Mouse (Mus musculus) left cerebral cortex, postnatal 14 days (tissue): ENCODE measurements around the gene Hc. TPM values are rescaled to one million over a fixed set of nuclear protein-coding genes. Genes with fewer than 3 reads are reported as not detected.

Source experiments
- DNase-seq, 2 experiments: peaks; one replicate each; pipeline ENCODE4 v3.0.0; 2021 to 2022; ENCODE audit warnings: low spot score in 2 of 2, mixed read lengths in 1 of 2
- intact Hi-C: fragments of 180-260 bp; cut with DNase I; formaldehyde crosslinking; loops from one replicate; pipeline ENCODE4 v1.15.1; 2025
- long read RNA-seq, 2 experiments: library from polyadenylated mRNA; stranded (forward); transcript quantifications; one replicate each; pipeline ENCODE4 v2.0.0; 2021
- total RNA-seq, 2 experiments: library from RNA; stranded (reverse); gene quantifications; 2 replicates each; pipeline ENCODE4 v1.2.3; 2021

Gene Hc
- total RNA-seq = under 1 TPM; 0.47 to 0.77 TPM
- long read RNA-seq, experiment 1, partial matches to known transcripts = 0 of 1 reads
- long read RNA-seq, experiment 1, other reads (novel, unspliced or antisense) = 1 of 1 reads
- long read RNA-seq, experiment 2 = 0 reads

DNA sequence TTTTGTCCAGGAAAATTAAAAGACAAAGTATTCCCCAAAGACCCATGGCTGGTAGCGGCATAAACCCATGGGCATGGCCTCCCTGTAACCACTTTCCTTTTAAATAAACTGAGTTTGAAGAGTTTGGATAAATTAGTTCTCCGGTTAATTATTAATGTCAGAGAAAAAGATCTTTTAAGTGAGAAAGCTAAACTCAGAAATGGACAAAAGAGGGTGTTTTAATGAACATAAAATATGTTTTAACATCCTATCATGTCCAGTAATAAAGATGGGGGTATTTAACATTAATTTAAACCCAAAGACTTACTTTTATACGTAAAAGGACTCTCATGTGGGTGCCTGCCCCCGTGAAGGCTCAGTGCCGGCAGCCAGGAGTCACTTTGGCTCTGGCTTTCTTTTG is at the start of gene Hc:
Hc (minus strand) TSS at position 101 of the 400 bp plus-strand sequence.
- intact Hi-C loops = no loop called here
- DNase-seq = no peak

DNA sequence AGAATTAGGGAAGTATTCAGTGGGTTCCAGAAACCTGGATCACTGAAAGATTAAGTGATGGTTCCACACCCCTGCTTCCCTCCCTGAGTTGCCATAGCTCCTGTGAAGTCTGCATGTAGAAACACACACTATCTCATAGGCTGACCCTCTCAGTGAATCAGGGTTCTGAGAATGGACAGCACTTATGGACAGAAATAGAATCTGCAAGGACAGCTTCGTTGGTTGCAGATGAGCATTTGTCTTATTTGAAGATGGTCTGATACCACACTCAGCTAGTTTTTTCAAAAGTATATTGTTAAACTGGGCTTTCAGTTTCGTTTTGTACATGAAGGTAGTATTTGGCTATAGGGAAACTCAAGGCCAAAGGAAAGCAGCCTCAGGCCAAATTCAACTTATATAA is 49.3 kb upstream of the Hc start:
- DNase-seq = no peak
- intact Hi-C loops = no loop called here

DNA sequence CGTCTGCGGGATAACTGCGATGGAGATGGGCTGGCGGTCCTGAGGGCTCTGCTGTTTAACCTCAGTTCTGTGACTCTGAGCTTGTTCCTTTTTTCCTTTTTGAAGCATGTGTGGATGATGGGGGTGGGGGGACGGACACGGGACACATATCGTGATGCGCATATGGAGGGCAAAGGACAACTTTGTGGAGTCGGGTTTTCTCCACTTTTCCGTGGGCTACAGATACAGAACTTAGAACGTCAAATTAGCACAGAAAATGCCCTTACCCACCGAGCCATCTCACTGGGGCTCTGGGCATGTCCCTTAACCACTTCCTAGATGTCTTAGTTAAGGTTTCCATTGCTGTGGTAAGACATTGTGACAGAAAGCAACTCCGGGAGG is 48.7 kb upstream of the Hc start:
- intact Hi-C loops = loop anchor here (2.0 to 10.0 kb wide), 3 partner anchors 65 to 315 kb away; partner anchors contain the start of gene Rabepk
- no peak for DNase-seq

DNA sequence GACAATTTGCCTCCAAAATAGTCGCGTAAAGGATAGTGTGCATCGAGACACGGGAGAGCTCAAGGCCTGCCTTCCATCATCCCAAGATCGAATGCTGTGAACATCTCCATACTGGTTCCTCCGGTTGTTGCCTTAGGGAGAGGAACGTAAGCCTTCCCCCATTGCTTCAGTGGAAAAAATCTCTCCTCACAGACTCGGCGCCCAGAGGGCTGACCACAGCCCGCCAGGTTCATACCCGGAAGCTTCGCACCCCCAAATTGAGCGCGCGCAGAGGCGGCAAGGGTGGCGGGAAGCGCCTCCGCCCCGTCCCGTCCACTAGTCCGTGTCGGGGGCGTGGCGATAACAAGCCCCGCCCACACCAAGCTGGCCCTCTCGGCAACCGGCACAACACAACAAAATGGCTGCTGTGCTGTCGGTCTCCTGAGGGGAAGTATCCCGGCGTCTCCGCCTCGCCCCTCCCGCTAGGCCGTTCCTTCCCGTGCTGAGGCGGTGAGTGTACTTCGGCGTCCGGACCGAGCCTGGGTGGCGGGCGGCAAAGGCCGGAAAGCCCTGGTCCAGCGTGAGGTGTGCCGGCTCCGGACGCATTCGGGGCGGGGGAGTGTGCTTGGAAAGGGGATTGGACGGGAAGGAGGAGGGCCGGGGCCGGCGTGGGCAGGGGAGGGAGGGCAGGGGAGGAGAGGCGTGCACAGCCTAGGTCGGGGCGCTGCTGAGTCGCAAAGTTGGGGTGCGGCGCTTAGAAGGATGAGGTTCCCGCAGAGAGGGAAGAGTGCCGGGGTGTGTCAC is 48.1 kb upstream of the Hc start, which contains the start of gene Cntrl:
Cntrl (plus strand) TSS at position 352 of the 783 bp plus-strand sequence.
- intact Hi-C loops = loop anchor here (2.0 to 10.0 kb wide), 3 partner anchors 65 to 315 kb away; partner anchors contain the start of gene Rabepk
- DNase-seq = peak; percentile 91 to 93

DNA sequence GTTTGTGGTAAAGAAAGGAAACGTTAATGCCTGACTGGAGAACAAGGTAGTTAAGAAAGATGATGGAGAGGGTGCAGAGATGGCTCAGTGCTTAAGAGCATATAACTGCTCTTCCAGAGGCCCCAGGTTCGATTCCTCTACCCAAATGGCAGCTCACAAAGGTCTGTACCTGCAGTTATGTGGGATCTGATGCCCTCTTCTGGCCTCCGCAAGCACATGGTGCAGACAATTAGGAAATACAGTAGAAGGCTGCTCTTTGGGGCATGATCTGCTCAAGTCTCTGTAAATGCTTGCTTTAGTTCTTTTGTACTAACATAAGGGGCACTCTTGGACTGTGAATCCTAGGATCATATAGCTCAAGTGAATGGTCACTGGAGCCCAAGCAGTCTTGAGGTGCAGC is 47.5 kb upstream of the Hc start:
- intact Hi-C loops = loop anchor here (2.0 to 10.0 kb wide), 3 partner anchors 64 to 314 kb away; partner anchors contain the start of gene Rabepk
- peak; percentile 51 to 59 for DNase-seq

DNA sequence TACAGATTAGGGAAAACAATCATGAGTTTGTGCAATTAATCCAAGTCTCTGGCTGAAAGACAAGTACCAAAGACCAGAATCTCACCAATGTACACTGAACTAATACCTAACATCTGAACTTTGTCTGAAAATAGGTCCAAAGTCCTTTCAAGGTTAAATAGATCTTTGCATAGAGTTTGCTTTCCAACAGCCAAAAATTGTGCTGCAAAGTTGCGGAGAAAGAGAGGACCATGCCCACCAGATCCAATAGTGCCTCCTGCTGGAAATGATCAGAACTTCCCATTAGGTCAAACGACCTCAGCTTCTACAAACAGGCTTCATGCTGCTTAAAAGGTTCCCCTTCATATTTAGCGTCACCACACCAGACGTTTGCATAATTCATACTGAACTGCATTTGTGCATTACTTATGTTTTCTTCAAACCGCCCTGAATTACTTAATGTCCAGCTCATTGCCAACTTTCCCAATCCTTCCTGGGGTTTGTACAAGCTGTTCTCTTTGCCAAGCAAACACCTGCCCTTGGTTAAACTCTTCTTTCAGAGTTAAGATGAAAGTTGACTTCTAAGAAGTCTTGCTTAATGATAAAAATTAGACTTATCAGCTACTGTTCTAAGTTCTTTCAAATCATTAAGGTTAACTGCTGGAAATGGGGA is 46.9 kb upstream of the Hc start:
- DNase-seq = peak; percentile 12 to 45
- intact Hi-C loops = loop anchor here (2.0 to 10.0 kb wide), 4 partner anchors 55 to 313 kb away; partner anchors contain the start of gene Rabepk

DNA sequence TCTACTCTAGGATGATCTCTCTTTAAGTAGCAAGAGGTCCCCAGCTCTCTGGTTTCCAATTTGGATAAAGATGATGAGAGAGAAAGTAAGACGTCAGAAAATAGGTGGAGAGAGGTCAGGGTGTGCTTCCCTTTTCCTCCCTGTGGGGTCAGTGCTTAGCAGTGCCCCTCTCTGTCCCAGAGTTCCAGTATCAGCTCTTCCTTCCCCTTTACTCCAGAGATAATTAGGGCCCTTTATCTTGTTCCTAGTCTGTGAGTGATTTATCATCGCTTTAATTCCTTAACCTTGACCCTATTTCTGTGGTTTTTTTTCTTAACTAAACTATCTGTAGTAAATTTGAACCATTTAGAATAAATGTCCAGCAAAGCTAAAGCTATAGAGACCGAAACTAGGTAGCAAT is 43.6 kb upstream of the Hc start:
- DNase-seq = no peak
- intact Hi-C loops = loop anchor here (10.0 kb wide), 1 partner anchor 310 kb away; the partner anchor contains the start of gene Rabepk

DNA sequence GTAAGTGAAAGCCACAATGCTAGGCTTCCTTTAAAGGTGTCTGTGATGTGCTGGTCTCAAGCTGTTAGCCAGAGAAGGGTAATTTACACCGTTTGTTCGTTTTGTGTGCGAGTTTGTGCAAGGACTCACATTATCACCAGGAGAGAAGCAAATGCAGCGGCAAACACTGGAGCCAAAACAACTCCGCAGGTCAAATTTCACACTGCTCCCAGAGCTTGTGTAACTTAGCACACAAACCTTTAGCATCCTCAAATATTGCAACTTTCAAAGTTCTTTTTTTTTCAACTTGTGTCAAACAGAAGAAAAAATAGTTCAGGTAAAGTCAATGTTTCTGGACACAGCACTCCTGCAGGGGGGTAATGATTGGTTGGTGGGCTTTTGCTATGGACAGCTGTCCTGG is 42.3 kb upstream of the Hc start:
- intact Hi-C loops = loop anchor here (10.0 kb wide), 1 partner anchor 309 kb away; the partner anchor contains the start of gene Rabepk
- no peak for DNase-seq

DNA sequence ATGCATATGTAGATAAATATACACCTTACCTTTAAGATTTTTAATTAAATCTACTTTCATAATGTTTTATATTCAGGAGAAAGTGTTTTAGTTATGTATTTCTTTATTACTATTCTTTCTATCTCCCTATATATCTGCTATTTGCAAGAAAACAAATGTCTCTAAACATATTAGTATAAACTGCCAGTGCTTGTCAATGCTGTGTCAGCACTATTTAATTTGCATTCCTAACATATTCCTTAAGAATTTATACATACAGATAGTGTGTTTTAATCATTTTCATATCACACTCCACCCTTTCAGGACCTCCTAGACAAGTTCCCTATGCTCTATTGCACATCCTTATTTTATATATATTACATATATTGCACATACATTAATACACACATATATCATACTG is 41.5 kb upstream of the Hc start:
- intact Hi-C loops = loop anchor here (10.0 kb wide), 1 partner anchor 308 kb away; the partner anchor contains the start of gene Rabepk
- no peak for DNase-seq

DNA sequence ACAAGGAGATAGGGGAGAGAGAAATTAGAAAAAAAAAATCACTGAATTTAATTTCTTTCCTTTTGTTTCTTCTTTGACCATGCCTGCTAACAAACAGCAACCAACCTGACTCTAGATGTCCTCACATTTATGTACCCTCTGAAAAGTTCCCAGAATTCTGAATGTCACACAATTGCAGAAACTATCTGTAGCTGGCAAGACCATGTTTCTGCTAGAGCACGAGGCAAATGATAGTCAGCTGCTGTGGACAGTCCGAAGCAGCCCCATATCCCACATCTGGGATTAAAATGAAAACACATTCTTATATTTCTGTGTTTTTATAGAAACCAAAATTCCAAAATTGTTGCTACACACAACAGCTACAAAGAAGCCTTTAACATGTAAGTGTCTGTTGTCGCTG is 40.2 kb upstream of the Hc start, which contains the start of gene AI182371:
AI182371 (minus strand) TSS at position 101 of the 400 bp plus-strand sequence.
- intact Hi-C loops = loop anchor here (10.0 kb wide), 1 partner anchor 307 kb away; the partner anchor contains the start of gene Rabepk
- DNase-seq = no peak

DNA sequence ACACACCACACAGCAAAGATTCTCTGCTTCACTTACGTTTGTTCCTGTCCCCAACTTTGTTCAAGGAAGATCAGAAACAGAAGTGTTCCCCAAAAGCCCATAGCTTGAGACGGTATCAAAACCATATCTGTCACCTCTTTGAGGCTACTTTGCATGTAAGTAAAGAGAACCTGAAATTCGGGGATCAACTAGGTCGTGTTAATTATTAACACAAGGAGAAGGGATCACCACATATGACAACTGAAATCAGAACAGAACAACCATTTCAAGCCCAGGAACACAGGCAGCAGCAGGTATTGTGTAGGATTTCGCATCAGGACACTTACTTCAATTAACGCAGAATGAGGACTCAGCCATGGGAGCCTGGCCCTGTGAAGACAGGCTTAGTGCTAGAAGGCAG is 39.3 kb upstream of the Hc start:
- no peak for DNase-seq
- intact Hi-C loops = loop anchor here (10.0 kb wide), 1 partner anchor 306 kb away; the partner anchor contains the start of gene Rabepk

DNA sequence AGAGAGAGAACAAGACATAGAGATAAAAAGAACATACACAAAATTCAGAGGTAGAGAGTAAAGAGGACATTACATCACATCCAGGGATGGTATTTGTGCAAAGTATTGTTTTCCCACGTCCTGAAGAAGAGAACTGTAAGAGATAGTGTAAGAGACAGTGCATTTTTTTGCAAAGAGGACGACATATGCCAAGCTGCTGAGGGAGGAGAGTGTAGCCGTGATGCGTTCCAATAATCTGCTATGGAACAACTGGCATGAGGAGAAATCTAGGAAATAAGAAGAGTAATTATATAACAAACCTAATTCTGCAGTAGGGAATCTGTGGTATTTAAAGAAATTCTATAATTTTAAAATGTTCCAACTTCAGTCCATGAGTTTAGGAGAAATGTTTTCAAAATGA is 26.2 kb upstream of the Hc start:
- peak in 1 of 2 experiments; percentile 15 for DNase-seq
- intact Hi-C loops = no loop called here

DNA sequence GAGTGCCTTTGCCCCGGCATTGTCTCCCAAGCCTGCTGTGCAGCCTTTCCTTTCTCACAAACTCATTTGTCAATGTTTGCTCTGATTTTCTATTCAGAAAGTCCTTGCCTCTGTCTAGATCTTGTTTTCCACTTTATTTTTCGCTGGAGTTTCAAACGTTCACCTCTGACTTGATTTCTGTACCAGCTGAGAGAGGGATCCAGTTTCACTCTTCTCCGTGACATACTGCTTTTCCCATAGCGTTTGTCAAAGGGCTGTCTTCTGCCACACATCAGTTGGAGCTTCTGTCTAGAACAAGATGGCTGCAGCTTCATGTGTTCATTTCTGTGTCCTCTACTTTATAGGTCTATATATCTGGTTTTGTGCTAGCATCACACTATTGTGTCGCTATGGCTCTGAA is 17.9 kb upstream of the Hc start:
- DNase-seq = no peak
- intact Hi-C loops = no loop called here

DNA sequence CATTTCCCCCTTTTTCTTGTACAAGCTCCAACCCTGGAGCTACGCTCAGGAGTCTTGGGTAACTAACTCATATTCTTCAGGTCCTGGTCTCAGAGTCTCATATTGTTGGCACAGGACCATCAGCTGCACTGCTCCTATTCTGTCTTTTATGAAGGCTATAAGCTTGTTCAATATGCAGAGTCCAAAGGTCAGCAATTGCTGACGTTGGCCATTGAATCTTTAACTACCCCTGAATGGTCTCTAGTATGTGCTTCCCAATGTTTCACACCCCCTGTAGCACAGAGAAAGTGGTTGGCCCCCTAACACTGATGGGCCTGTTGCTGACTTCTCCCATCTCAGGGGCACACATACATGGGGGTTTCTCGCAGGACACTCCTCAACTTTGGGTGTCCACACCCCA is 13.1 kb upstream of the Hc start:
- no peak for DNase-seq
- intact Hi-C loops = no loop called here

DNA sequence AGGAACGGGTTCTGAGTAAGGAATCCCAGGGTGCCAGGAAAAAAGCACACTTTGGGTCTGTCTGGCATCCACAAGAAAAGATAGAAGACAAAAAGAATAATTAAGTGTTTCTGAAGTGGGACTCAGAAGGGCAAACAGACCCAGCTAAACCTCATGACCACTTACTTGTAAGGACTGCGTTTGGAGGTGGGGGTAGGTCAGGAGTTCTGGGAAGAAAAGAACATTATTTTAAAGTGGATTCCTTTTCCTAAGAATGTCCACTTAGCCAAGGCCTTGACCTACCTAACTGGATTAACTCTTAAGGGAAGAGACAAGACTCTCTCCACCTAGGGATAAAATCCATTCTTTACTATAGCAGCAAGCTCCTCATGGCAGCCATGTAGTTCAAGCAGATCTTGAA is 11.3 kb upstream of the Hc start:
- no peak for DNase-seq
- intact Hi-C loops = no loop called here

DNA sequence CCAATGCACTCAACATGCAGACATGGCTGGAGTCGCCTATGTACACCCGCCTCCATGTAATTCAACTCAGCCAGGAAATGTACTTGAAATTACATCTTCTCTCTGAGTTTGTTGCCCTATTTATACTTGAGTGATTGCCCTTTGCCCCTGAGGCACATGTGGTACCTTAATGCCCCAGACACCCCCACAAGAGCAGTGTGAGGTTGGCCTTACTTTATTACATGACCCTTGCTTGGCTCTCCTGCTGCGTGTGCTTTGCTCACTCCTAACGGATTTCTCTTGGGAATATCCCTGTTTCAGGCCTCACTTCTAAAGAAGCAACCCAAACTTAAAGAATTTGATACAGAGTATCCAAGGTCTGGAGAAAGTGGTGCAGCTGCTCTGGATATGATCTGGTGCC is 9.0 kb upstream of the Hc start:
- intact Hi-C loops = no loop called here
- DNase-seq = no peak

DNA sequence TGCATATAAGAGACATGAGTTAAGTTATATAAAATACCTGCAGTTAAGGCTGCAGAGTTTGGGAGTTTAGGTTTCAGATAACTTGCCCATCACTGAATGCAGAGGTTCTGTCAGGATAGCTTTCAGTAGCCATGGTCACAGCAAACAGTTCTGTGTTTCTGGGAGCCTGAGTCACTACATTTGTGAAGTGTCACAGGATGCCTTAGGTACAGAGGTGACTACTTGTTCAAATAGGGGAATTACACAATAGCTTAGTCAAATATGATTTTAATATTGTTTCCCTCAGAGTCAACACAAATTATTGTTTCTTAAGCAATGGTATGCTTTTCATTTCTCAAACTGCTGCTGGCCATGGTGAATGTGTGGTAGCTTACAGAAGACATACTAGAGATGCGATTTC is 7.9 kb upstream of the Hc start:
- intact Hi-C loops = no loop called here

DNA sequence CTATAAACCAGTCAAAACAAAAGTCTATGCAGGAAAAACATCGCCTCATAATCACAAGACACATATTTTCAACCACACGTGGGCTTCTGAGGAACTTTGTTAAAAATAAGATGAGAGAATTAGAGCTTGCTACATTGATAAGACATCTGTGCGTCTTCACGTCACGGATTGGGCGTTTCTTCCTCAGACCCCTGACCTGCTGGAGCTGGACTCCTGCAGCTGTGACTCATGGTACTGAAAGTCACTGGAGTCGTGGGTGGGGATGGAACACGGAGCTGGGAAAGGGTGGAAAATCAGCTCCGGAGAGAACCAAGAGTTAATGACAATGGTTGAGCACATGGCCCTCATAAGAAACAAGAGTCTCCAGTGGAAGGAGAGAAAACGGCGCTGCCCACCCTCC is 5.9 kb upstream of the Hc start:
- intact Hi-C loops = no loop called here
- DNase-seq = no peak

More for the DNA sequence above, 7.9 kb upstream of the Hc start:
- no peak for DNase-seq

DNA sequence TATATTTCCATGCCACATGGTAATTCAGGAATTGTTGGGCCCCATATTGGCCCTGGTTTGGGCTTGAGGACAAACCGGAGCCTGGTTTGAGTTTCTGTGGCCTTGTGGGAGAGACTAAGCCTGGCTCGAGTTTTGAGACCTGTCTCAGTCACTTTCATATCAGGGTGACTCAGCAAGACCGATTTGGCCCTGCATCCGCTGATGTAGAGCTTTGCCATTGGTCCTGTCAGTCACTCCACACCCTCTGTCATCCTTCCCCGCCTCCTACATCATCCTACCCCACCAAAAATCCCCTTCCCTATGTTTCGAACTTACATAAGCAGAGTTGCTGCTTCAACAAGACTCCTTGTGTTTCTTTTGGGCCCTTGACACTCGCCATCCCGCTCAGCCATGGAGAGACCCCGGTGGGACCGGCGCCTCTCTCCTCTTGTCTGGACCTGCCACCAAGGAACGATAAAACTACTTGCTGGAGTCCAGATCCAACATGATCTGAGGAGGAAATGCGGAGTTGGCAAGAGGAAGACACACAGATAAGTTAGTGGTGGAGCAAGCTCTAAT is 5.4 kb upstream of the Hc start:
- DNase-seq = no peak
- intact Hi-C loops = no loop called here
